Mouse (Mus musculus): ENCODE results near the gene Tfap2c. TPM values are rescaled to one million over a fixed set of nuclear protein-coding genes. Genes with fewer than 3 reads are reported as not detected.

Tfap2c gene
- polyA plus RNA-seq (2014; fragmentation: Nextera tagmentation; extraction: Ambion mirVana), result 0.76 and 1.3 TPM in 2 replicates

GRCm38 (mm10) chr2:172549371-172550155 lies at the start of gene Tfap2c:
Gene Tfap2c, plus strand, starts transcription at chr2:172549593.
- WGBS, result under 1% methylated on average over 70 of the region's 70 CpGs
- Histone ChIP-seq H3K4me1 (ENCODE audit: control insufficient read depth, insufficient read depth, low read length) (peaks cover 21% of the 10 kb centered on the region), H3K9ac (ENCODE audit: low read length) (no peak within 1 kb of the TSS), H3K36me3 (ENCODE audit: control insufficient read depth, insufficient read depth, low read length) (no peaks in the 10 kb centered on the region), H3K4me3 (ENCODE audit: low read depth, low read length) (peak within 1 kb of the TSS; percentile 25), H3K27me3 (ENCODE audit: control insufficient read depth, insufficient read depth, low read length) (peaks cover 100% of the 10 kb centered on the region), H3K27ac (ENCODE audit: low read depth, low read length) (no peak within 1 kb of the TSS), H3K9me3 (ENCODE audit: control insufficient read depth, low read length) (no peaks in the 10 kb centered on the region), H3K4me2 (ENCODE audit: low read depth) (peak within 1 kb of the TSS; percentile 47)
- ATAC-seq (ENCODE audit: insufficient read depth, low FRiP score, low TSS enrichment) (peak; percentile 26), DNase-seq (ENCODE audit: low spot score) (peak; percentile 74)

- Histone ChIP-seq H3K4me3 (ENCODE audit: low read depth, low read length) (no peak overlapping the region), H3K27ac (ENCODE audit: low read depth, low read length) (no peak overlapping the region), H3K36me3 (ENCODE audit: control insufficient read depth, insufficient read depth, low read length) (no peaks in the 10 kb centered on the region), H3K27me3 (ENCODE audit: control insufficient read depth, insufficient read depth, low read length) (no peaks in the 10 kb centered on the region), H3K4me1 (ENCODE audit: control insufficient read depth, insufficient read depth, low read length) (no peaks in the 10 kb centered on the region), H3K4me2 (ENCODE audit: low read depth) (no peak overlapping the region), H3K9ac (ENCODE audit: low read length) (no peak overlapping the region), H3K9me3 (ENCODE audit: control insufficient read depth, low read length) (no peaks in the 10 kb centered on the region)
- WGBS, result 59% methylated on average over 7 of the region's 7 CpGs
- ATAC-seq (ENCODE audit: insufficient read depth, low FRiP score, low TSS enrichment), result no peak
- no peak for DNase-seq (ENCODE audit: low spot score)
These were observed 48.6 kb upstream of the Tfap2c start for GRCm38 (mm10) chr2:172500752-172501316.

GRCm38 (mm10) chr2:172501341-172501740 lies 48.1 kb upstream of the Tfap2c start:
- Histone ChIP-seq H3K9me3 (ENCODE audit: control insufficient read depth, low read length) (no peaks in the 10 kb centered on the region), H3K4me1 (ENCODE audit: control insufficient read depth, insufficient read depth, low read length) (no peaks in the 10 kb centered on the region), H3K36me3 (ENCODE audit: control insufficient read depth, insufficient read depth, low read length) (no peaks in the 10 kb centered on the region), H3K9ac (ENCODE audit: low read length) (no peak overlapping the region), H3K27me3 (ENCODE audit: control insufficient read depth, insufficient read depth, low read length) (no peaks in the 10 kb centered on the region), H3K27ac (ENCODE audit: low read depth, low read length) (no peak overlapping the region), H3K4me3 (ENCODE audit: low read depth, low read length) (no peak overlapping the region), H3K4me2 (ENCODE audit: low read depth) (no peak overlapping the region)
- DNase-seq (ENCODE audit: low spot score), result peak; percentile 68
- 10% methylated on average over 4 of the region's 4 CpGs for WGBS
- ATAC-seq (ENCODE audit: insufficient read depth, low FRiP score, low TSS enrichment), result no peak

GRCm38 (mm10) chr2:172502168-172502567 lies 47.2 kb upstream of the Tfap2c start:
- WGBS, result 63% methylated on average over 14 of the region's 14 CpGs
- Histone ChIP-seq H3K4me2 (ENCODE audit: low read depth) (no peak overlapping the region), H3K9me3 (ENCODE audit: control insufficient read depth, low read length) (no peaks in the 10 kb centered on the region), H3K27ac (ENCODE audit: low read depth, low read length) (no peak overlapping the region), H3K4me1 (ENCODE audit: control insufficient read depth, insufficient read depth, low read length) (no peaks in the 10 kb centered on the region), H3K9ac (ENCODE audit: low read length) (no peak overlapping the region), H3K36me3 (ENCODE audit: control insufficient read depth, insufficient read depth, low read length) (no peaks in the 10 kb centered on the region), H3K4me3 (ENCODE audit: low read depth, low read length) (no peak overlapping the region), H3K27me3 (ENCODE audit: control insufficient read depth, insufficient read depth, low read length) (no peaks in the 10 kb centered on the region)
- no peak for ATAC-seq (ENCODE audit: insufficient read depth, low FRiP score, low TSS enrichment)
- DNase-seq (ENCODE audit: low spot score), result no peak

- no peaks in the 10 kb centered on the region for H3K36me3 ChIP-seq (ENCODE audit: control insufficient read depth, insufficient read depth, low read length)
- no peaks in the 10 kb centered on the region for H3K9me3 ChIP-seq (ENCODE audit: control insufficient read depth, low read length)
- no peak overlapping the region for H3K9ac ChIP-seq (ENCODE audit: low read length)
- no peak overlapping the region for H3K27ac ChIP-seq (ENCODE audit: low read depth, low read length)
- H3K27me3 ChIP-seq (ENCODE audit: control insufficient read depth, insufficient read depth, low read length), result no peaks in the 10 kb centered on the region
- DNase-seq (ENCODE audit: low spot score) (no peak), ATAC-seq (ENCODE audit: insufficient read depth, low FRiP score, low TSS enrichment) (no peak)
- H3K4me1 ChIP-seq (ENCODE audit: control insufficient read depth, insufficient read depth, low read length), result no peaks in the 10 kb centered on the region
- WGBS, result 90% methylated on average over 7 of the region's 7 CpGs
- no peak overlapping the region for H3K4me3 ChIP-seq (ENCODE audit: low read depth, low read length)
- H3K4me2 ChIP-seq (ENCODE audit: low read depth), result no peak overlapping the region
These were observed 43.3 kb upstream of the Tfap2c start for GRCm38 (mm10) chr2:172506121-172506520.

GRCm38 (mm10) chr2:172510056-172510712 lies 39.2 kb upstream of the Tfap2c start:
- no peaks in the 10 kb centered on the region for H3K36me3 ChIP-seq (ENCODE audit: control insufficient read depth, insufficient read depth, low read length)
- no peaks in the 10 kb centered on the region for H3K4me1 ChIP-seq (ENCODE audit: control insufficient read depth, insufficient read depth, low read length)
- DNase-seq (ENCODE audit: low spot score) (no peak), ATAC-seq (ENCODE audit: insufficient read depth, low FRiP score, low TSS enrichment) (no peak)
- H3K4me3 ChIP-seq (ENCODE audit: low read depth, low read length), result no peak overlapping the region
- WGBS, result 88% methylated on average over 15 of the region's 15 CpGs
- H3K9ac ChIP-seq (ENCODE audit: low read length), result no peak overlapping the region
- no peak overlapping the region for H3K4me2 ChIP-seq (ENCODE audit: low read depth)
- no peak overlapping the region for H3K27ac ChIP-seq (ENCODE audit: low read depth, low read length)
- no peaks in the 10 kb centered on the region for H3K27me3 ChIP-seq (ENCODE audit: control insufficient read depth, insufficient read depth, low read length)
- H3K9me3 ChIP-seq (ENCODE audit: control insufficient read depth, low read length), result no peaks in the 10 kb centered on the region

- ATAC-seq (ENCODE audit: insufficient read depth, low FRiP score, low TSS enrichment), result no peak
- H3K9me3 ChIP-seq (ENCODE audit: control insufficient read depth, low read length), result no peaks in the 10 kb centered on the region
- no peaks in the 10 kb centered on the region for H3K4me1 ChIP-seq (ENCODE audit: control insufficient read depth, insufficient read depth, low read length)
- H3K27ac ChIP-seq (ENCODE audit: low read depth, low read length), result no peak overlapping the region
- no peak for DNase-seq (ENCODE audit: low spot score)
- no peak overlapping the region for H3K4me3 ChIP-seq (ENCODE audit: low read depth, low read length)
- H3K36me3 ChIP-seq (ENCODE audit: control insufficient read depth, insufficient read depth, low read length), result no peaks in the 10 kb centered on the region
- no peak overlapping the region for H3K4me2 ChIP-seq (ENCODE audit: low read depth)
- H3K27me3 ChIP-seq (ENCODE audit: control insufficient read depth, insufficient read depth, low read length), result no peaks in the 10 kb centered on the region
- 64% methylated on average over 3 of the region's 3 CpGs for WGBS
- H3K9ac ChIP-seq (ENCODE audit: low read length), result no peak overlapping the region
These were observed 38.5 kb upstream of the Tfap2c start for GRCm38 (mm10) chr2:172510899-172511298.

- H3K9me3 ChIP-seq (ENCODE audit: control insufficient read depth, low read length), result no peaks in the 10 kb centered on the region
- no peak overlapping the region for H3K4me3 ChIP-seq (ENCODE audit: low read depth, low read length)
- ATAC-seq (ENCODE audit: insufficient read depth, low FRiP score, low TSS enrichment), result no peak
- no peak overlapping the region for H3K4me2 ChIP-seq (ENCODE audit: low read depth)
- WGBS, result 12% methylated on average over 11 of the region's 11 CpGs
- no peak for DNase-seq (ENCODE audit: low spot score)
- no peaks in the 10 kb centered on the region for H3K27me3 ChIP-seq (ENCODE audit: control insufficient read depth, insufficient read depth, low read length)
- H3K4me1 ChIP-seq (ENCODE audit: control insufficient read depth, insufficient read depth, low read length), result no peaks in the 10 kb centered on the region
- H3K27ac ChIP-seq (ENCODE audit: low read depth, low read length), result no peak overlapping the region
- no peaks in the 10 kb centered on the region for H3K36me3 ChIP-seq (ENCODE audit: control insufficient read depth, insufficient read depth, low read length)
- no peak overlapping the region for H3K9ac ChIP-seq (ENCODE audit: low read length)
These were observed 32.9 kb upstream of the Tfap2c start for GRCm38 (mm10) chr2:172516407-172516992.

Data from neural tube, embryonic 11.5 days (tissue).